Mouse (Mus musculus): ENCODE measurements around the gene Tulp1.

- TF ChIP-seq POLR2A (IDR thresholded peaks at IDR 0.05; ENCODE audit: control insufficient read depth, low read depth, low read length) (no peak), CTCF (IDR thresholded peaks at IDR 0.05; ENCODE audit: control insufficient read depth, insufficient read depth, insufficient replicate concordance, low read depth, low read length) (no peak)
Measured at GRCm38 (mm10) chr17:28391568-28392432, 26.8 kb upstream of the Tulp1 start.
